Mouse (Mus musculus) midbrain, embryonic 10.5 days (tissue): ENCODE measurements around the gene Ovol3. TPM values are rescaled to one million over a fixed set of nuclear protein-coding genes. Genes with fewer than 3 reads are reported as not detected.
A peak's percentile ranks its signal among the peaks of the same experiment; 100 is the strongest.
"Not testable (repeated sequence)": the region's sequence is repeated elsewhere in the genome, so short reads cannot be mapped to it uniquely, and the experiment has no call there.

ENCODE experiments used
- DNase-seq: peaks from one replicate; pipeline ENCODE4 v3.0.0-alpha.2; 2017; ENCODE audit warnings: low spot score
- H3K27ac ChIP-seq: fragments of 300-500 bp; sonication (generic); replicated peaks from 2 replicates; pipeline ENCODE4 v1.5.1; 2016; ENCODE audit warnings: mild to moderate bottlenecking
- H3K27me3 ChIP-seq: fragments of 300-500 bp; sonication (generic); 2 replicates; pipeline ENCODE4 v1.6.1; 2016; ENCODE audit warnings: low read depth, mild to moderate bottlenecking; ENCODE audit not compliant: poor library complexity, severe bottlenecking
- H3K36me3 ChIP-seq: fragments of 300-500 bp; sonication (generic); 2 replicates; pipeline ENCODE4 v1.6.1; 2016; ENCODE audit warnings: mild to moderate bottlenecking, moderate library complexity
- H3K4me1 ChIP-seq: fragments of 300-500 bp; sonication (generic); 2 replicates; pipeline ENCODE4 v1.6.1; 2016
- H3K4me3 ChIP-seq: fragments of 300-500 bp; sonication (generic); 2 replicates; pipeline ENCODE4 v1.5.1; 2016; ENCODE audit warnings: mild to moderate bottlenecking, moderate library complexity
- H3K9me3 ChIP-seq: fragments of 300-500 bp; sonication (generic); replicated peaks from 2 replicates; pipeline ENCODE4 v1.6.1; 2016; ENCODE audit warnings: mild to moderate bottlenecking
- WGBS: fragments of 180-500 bp; shearing (Covaris S2); methylation state at CpG from one replicate; pipeline ENCODE4 v1.1.7; 2016; 5-methylcytosine and 5-hydroxymethylcytosine counted together
- polyA plus RNA-seq: library from polyadenylated mRNA; unstranded; fragments of >200 nt; fragmentation: Nextera tagmentation; extraction: Ambion mirVana; gene quantifications from 2 replicates; pipeline ENCODE4 v1.2.1, GENCODE M21; 2016

The Ovol3 gene
- polyA plus RNA-seq, 1 experiment from 2014 or later = not detected

- Histone ChIP-seq H3K27me3 (no peaks in the 10 kb centered on the region), H3K4me3 (peak overlapping the region; percentile 61), H3K9me3 (no peaks in the 10 kb centered on the region)
Observed at GRCm38 (mm10) chr7:30219293-30220007, 16.1 kb downstream of the Ovol3 start.

GRCm38 (mm10) chr7:30217277-30217676 is 18.2 kb downstream of the Ovol3 start:
- no peak for DNase-seq
- peaks cover 24% of the 10 kb centered on the region for H3K4me1 ChIP-seq
- no peak overlapping the region for H3K27ac ChIP-seq
- H3K27me3 ChIP-seq = no peaks in the 10 kb centered on the region
- 0 out of 2 replicates have a peak, but pooled peaks cover 3% of the 10 kb centered on the region for H3K9me3 ChIP-seq
- H3K4me3 ChIP-seq = no peak overlapping the region
- peaks cover 3% of the 10 kb centered on the region for H3K36me3 ChIP-seq
- WGBS = 75% methylated on average over 2 of the region's 2 CpGs

More at GRCm38 (mm10) chr7:30219293-30220007, 16.1 kb downstream of the Ovol3 start:
- peak; percentile 72 for DNase-seq
- H3K36me3 ChIP-seq = peaks cover 24% of the 10 kb centered on the region
- peak overlapping the region; percentile 83 for H3K27ac ChIP-seq
- peaks cover 24% of the 10 kb centered on the region for H3K4me1 ChIP-seq
- WGBS = 7% methylated on average over 16 of the region's 16 CpGs

- H3K36me3 ChIP-seq = no peaks in the 10 kb centered on the region
- H3K9me3 ChIP-seq = 0 out of 2 replicates have a peak, but pooled peaks cover 3% of the 10 kb centered on the region
- 2% methylated on average over 16 of the region's 16 CpGs for WGBS
- H3K4me1 ChIP-seq = peaks cover 24% of the 10 kb centered on the region
- peak overlapping the region; percentile 75 for H3K27ac ChIP-seq
- H3K27me3 ChIP-seq = no peaks in the 10 kb centered on the region
- DNase-seq = peak; percentile 89
- peak overlapping the region; percentile 34 for H3K4me3 ChIP-seq
Observed at GRCm38 (mm10) chr7:30216723-30217151, 18.8 kb downstream of the Ovol3 start.

GRCm38 (mm10) chr7:30215875-30216274 is 19.6 kb downstream of the Ovol3 start:
- Histone ChIP-seq H3K4me1 (peaks cover 24% of the 10 kb centered on the region), H3K36me3 (no peaks in the 10 kb centered on the region), H3K27me3 (no peaks in the 10 kb centered on the region), H3K4me3 (no peak overlapping the region), H3K9me3 (0 out of 2 replicates have a peak, but pooled peaks cover 3% of the 10 kb centered on the region), H3K27ac (no peak overlapping the region)
- no peak for DNase-seq
- 80% methylated on average over 3 of the region's 3 CpGs for WGBS

GRCm38 (mm10) chr7:30213881-30214280 is 21.6 kb downstream of the Ovol3 start:
- Histone ChIP-seq H3K27me3 (no peaks in the 10 kb centered on the region), H3K9me3 (0 out of 2 replicates have a peak, but pooled peaks cover 3% of the 10 kb centered on the region), H3K4me3 (no peak overlapping the region), H3K27ac (no peak overlapping the region), H3K36me3 (no peaks in the 10 kb centered on the region), H3K4me1 (peaks cover 9% of the 10 kb centered on the region)
- no peak for DNase-seq
- WGBS = 95% methylated on average over 3 of the region's 3 CpGs

- Histone ChIP-seq H3K4me3 (no peak overlapping the region), H3K36me3 (no peaks in the 10 kb centered on the region), H3K27ac (no peak overlapping the region), H3K27me3 (no peaks in the 10 kb centered on the region), H3K9me3 (0 out of 2 replicates have a peak, but pooled peaks cover 3% of the 10 kb centered on the region), H3K4me1 (no peaks in the 10 kb centered on the region)
- no peak for DNase-seq
- WGBS = 32% methylated on average over 4 of the region's 4 CpGs
Observed at GRCm38 (mm10) chr7:30211025-30211424, 24.5 kb downstream of the Ovol3 start.

- H3K27me3 ChIP-seq, H3K27ac ChIP-seq, H3K4me3 ChIP-seq, DNase-seq, H3K9me3 ChIP-seq, H3K36me3 ChIP-seq, H3K4me1 ChIP-seq: not testable (repeated sequence)
- 68% methylated on average over 5 of the region's 5 CpGs for WGBS
Observed at GRCm38 (mm10) chr7:30206364-30206763, 29.2 kb downstream of the Ovol3 start.

GRCm38 (mm10) chr7:30205383-30205782 is 30.1 kb downstream of the Ovol3 start:
- no peak overlapping the region for H3K27ac ChIP-seq
- H3K27me3 ChIP-seq = no peaks in the 10 kb centered on the region
- no peaks in the 10 kb centered on the region for H3K9me3 ChIP-seq
- H3K4me3 ChIP-seq = no peak overlapping the region
- 9% methylated on average over 2 of the region's 2 CpGs for WGBS
- H3K36me3 ChIP-seq = no peaks in the 10 kb centered on the region
- DNase-seq = peak; percentile 55
- peaks cover 9% of the 10 kb centered on the region for H3K4me1 ChIP-seq

GRCm38 (mm10) chr7:30204380-30204779 is 31.1 kb downstream of the Ovol3 start:
- Histone ChIP-seq H3K27ac (no peak overlapping the region), H3K27me3 (no peaks in the 10 kb centered on the region), H3K4me1 (peaks cover 9% of the 10 kb centered on the region), H3K4me3 (no peak overlapping the region), H3K36me3 (no peaks in the 10 kb centered on the region), H3K9me3 (no peaks in the 10 kb centered on the region)
- DNase-seq = no peak
- WGBS = 41% methylated on average over 8 of the region's 8 CpGs

- Histone ChIP-seq H3K36me3 (no peaks in the 10 kb centered on the region), H3K27ac (no peak overlapping the region)
- WGBS = 84% methylated on average over 11 of the region's 11 CpGs
Observed at GRCm38 (mm10) chr7:30202895-30203690, 32.4 kb downstream of the Ovol3 start.

GRCm38 (mm10) chr7:30200661-30201060 is 34.9 kb downstream of the Ovol3 start:
- DNase-seq = not testable (repeated sequence)
- 89% methylated on average over 5 of the region's 5 CpGs for WGBS

More at GRCm38 (mm10) chr7:30202895-30203690, 32.4 kb downstream of the Ovol3 start:
- Histone ChIP-seq H3K4me1 (peaks cover 9% of the 10 kb centered on the region), H3K4me3 (no peak overlapping the region), H3K27me3 (no peaks in the 10 kb centered on the region), H3K9me3 (no peaks in the 10 kb centered on the region)
- no peak for DNase-seq

GRCm38 (mm10) chr7:30200200-30200599 is 35.3 kb downstream of the Ovol3 start:
- H3K27ac ChIP-seq = no peak overlapping the region
- peaks cover 14% of the 10 kb centered on the region for H3K4me1 ChIP-seq
- H3K27me3 ChIP-seq = no peaks in the 10 kb centered on the region
- H3K9me3 ChIP-seq = no peaks in the 10 kb centered on the region
- H3K4me3 ChIP-seq = no peak overlapping the region
- WGBS = 81% methylated on average over 5 of the region's 5 CpGs
- no peak for DNase-seq
- no peaks in the 10 kb centered on the region for H3K36me3 ChIP-seq

More at GRCm38 (mm10) chr7:30200661-30201060, 34.9 kb downstream of the Ovol3 start:
- not testable (repeated sequence) for H3K4me1 ChIP-seq, H3K36me3 ChIP-seq, H3K9me3 ChIP-seq, H3K4me3 ChIP-seq, H3K27ac ChIP-seq, H3K27me3 ChIP-seq
